ENCODE assay signal across 7 mouse cellular contexts in genomic region chr17:84190885-84191284, GRCm38 (mm10).
DNase-seq lines count a peak whose midpoint lies in the region.

No protein-coding gene starts in this region.

- DNase-seq in A20 (ENCODE audit: low read depth, low spot score): peak; percentile 90
- peak; percentile 84 to 90 for DNase-seq in CD8-positive naive resting alpha-beta T cell, adult 2 months (ENCODE audit: low read depth in 2 of 2, low spot score in 2 of 2)
- DNase-seq in c-Kit-positive CD71-negative TER-119-negative erythroid progenitor cells, embryonic 14.5 days (ENCODE audit: low read depth): peak; percentile 88
- DNase-seq in frontal cortex, postnatal 36 days (ENCODE audit: low spot score in 2 of 2): peak; percentile 82 to 87
- DNase-seq in kidney, postnatal 36 days: peak; percentile 79 to 95
- peak; percentile 90 for DNase-seq in lung, postnatal 10 days
- DNase-seq in spleen, adult 12 weeks (ENCODE audit: low spot score): peak; percentile 80

Comparison
In these comparisons a context has a peak if more than half of its experiments do, and no peak if none do; other contexts are left out.
1. Peak in every context shown above with its lines: DNase-seq.